Mouse (Mus musculus) natural killer cell, adult 2 months (primary cell): ENCODE results near the gene Hamp.
"Not testable (repeated sequence)": the region's sequence is repeated elsewhere in the genome, so short reads cannot be mapped to it uniquely, and the experiment has no call there.

Experiments used
- DNase-seq, 2 experiments: peaks; one replicate each; pipeline ENCODE4 v3.0.0; 2022; ENCODE audit warnings: low spot score in 2 of 2

Hamp gene

DNA sequence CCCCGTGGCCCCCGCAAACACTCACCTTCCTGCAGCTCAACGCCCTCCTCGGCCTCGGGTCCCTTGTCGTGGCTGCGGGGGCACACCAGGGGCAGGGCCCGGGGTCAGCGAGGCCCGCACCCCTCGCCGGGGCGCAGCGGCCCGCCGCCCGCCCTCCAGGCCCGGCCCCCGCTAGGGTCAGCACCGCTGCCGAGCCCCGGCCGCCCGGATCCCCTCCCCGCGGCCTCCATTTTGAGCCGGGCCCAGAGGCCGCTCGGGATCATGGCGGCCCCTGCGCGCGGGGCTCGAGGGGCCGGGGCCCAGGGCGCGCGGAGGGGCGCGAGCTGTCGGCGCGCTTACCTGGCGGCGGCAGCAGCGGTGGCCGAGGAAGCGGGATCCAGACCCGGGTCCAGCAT is 12.5 kb upstream of the Hamp start:
- DNase-seq = no peak

DNA sequence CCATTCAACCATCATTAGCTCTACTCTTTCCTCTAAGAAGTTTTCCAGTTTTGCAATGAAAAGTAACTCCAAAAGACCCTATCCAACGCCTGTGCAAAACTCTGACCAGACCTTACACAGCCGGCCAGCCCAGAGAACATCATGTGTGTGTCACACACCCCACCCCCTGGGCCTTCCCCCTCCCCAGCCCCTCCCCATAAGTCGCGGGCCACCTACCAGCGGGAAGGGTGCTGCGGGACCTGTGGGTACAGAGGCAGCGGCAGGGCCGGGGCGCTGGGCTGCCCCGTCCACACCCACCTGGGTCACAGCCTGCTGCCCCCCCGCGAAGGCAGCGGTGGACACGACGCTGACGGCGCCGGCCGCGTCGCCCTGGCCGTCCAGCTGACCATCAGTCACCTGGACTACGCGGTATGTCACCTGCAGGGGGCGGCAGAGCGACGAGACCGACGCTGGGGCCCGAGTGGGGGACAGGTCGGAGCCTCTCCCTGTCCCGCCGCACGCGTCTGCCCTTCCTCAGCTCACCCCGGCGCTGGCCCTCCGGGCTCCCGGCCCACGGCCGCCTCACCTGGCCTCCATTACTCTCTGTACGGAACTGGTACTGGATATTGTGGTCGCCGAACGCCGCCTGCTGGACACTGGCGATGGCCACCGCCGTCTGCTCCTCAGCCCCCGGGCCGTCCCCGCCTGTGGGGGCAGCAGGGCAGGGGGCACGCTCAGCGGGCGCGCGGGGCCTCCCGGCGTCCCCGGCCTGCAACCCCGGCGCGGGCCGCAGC is 11.9 kb upstream of the Hamp start:
- peak; percentile 85 to 86 for DNase-seq

DNA sequence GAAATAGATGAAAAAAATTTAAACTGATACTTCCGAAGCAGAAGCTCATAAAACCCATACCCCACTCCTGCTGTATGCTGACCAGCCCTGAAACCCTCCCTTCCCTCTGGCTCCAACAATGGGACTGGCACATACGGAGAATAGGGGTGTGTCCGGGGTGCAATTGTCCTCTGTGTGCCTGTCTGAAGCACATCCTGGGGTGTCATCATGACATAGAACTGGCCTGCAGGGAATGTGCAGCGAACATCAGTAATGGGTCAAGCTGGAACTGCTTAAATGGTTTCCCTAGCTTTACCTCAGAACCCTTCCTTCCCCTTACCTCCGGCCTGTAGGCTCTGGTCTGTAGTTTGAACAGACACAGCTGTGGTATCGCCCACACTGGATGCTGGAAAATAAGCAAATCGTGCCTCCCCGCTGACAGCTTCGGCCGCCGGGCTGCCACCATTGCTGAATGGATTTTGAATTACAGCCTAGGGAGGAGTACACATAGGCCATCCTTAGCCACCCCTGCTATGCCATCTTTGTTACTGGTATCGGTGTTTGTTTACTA is 11.2 kb upstream of the Hamp start:
- DNase-seq = no peak

DNA sequence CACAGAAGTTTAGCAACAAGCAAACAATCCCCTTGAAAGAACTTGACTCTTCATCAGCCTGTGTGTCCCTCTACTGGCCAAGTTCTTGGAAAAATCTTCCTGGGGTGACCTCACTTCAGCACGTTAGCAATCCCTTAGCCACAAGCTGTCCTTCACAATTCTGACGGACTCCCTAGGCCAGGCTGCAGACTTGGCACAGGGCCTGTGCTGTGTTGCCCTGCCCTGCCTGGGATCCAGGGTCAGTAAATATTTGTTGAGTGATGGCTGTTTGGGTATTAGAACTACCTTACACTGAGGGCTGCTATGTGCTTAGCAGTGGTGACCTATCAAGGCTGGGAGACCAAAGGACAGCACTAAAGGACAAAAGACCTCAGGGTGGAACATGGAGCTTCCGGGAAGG is 10.2 kb upstream of the Hamp start:
- no peak for DNase-seq

DNA sequence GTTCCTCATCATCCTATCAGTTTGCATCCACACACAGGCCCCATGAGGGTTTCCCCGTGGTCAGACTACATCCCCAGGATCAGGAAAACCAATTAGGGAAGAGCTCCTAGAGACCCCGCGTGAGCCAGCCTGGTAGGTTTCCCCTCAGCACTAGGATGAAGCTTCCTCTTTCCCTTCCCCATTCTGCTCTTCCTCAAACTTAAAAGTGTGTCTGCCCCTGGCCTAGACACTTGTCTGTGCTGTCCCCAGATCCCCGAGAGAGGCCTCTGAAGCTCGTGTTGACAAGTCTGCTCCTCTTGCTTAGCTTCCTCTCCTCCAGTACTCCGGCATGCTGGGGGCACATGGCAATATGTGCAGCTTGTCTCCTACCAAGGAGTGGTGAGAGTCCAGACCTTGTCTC is 9.6 kb upstream of the Hamp start:
- DNase-seq = no peak

DNA sequence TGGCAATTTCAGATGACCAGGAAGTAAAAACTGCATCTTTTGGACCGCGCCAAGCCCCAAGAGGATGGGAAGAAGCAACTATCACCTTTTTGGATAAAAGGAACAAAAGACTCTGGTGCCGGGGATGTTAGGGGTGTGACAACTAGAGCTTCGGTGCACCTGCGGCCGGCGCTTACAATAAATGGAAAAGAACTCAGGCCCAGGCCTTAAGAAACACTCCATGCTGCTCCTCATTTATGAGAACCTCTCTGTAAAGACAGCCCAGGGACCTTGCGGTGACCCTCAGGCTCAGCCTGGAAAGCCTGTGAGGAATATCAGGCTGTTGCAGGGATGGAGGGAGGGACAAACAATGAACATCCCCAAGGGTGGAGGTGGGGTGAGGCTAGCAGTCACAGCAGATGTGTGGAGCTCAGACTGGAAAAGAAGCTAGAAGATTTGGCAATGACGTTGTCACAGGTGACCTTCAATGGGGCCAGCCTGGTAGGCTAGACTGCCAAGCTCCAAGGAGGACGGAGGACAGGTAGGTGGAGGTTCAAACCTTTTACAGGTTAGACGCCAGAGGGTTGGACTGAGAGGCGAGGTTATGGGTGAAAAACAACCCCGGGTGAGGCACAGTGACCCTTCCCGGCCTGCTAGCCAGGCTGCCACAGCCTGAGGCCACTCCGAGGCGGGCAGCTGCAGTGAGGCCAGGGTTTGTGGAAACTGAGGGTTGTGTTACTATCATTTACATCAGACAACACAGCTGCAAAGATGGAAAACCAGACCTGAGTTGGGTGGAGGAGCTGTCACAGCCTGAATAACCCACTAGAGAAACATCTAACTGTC is 8.8 kb upstream of the Hamp start:
- no peak for DNase-seq

DNA sequence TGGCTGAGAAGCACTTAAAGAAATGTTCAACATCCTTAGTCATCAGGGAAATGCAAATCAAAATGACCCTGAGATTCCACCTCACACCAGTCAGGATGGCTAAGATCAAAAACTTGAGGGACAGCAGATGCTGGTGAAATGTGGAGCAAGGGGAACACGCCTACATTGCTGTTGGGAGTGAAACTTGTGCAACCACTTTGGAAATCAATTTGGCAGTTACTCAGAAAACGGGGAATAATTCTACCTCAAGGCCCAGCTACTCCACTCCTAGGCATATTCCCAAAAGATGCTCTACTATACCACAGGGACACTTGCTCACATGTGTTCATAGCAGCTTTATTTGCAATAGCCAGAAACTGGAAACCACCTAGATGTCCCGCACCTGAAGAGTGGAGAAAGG is 6.1 kb upstream of the Hamp start:
- DNase-seq = not testable (repeated sequence)

DNA sequence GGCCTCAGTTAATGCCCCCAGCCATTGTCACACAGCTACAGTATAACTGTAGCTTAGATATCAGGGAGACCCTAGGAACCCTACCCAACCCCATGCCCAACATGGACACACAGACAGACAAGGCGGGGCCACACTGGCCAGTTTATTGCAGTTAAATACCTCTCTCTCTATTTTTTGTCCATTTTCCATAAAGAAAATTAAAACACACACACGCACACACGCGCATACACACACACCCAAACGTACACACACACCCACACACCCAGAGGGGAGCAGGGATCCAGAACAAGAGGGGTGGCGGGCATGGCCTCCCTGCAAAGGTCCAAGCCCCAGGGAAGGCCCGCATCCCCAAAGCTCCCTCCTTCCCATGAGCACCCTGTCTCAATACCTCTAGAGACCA is 2.0 kb upstream of the Hamp start:
- DNase-seq = no peak

DNA sequence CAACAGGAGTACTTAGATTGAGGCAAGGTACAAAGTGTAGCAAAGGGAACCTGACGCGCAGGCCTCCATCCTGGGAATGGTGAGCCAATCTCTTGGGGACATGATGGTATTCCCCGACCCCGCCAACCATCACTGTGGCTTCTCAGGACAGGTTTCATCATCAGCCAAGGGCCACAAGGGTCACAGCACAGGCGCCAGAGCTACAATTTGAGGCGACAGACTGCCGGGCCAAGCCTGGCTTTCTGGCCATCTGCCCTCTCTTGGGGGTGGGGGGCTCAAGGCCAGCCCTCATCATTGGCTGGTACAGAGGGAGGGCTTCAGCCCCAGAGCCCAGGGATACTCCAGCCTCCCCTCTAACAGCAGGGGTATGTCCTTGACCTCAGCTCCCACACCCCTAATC is 1.6 kb upstream of the Hamp start:
- not testable (repeated sequence) for DNase-seq

DNA sequence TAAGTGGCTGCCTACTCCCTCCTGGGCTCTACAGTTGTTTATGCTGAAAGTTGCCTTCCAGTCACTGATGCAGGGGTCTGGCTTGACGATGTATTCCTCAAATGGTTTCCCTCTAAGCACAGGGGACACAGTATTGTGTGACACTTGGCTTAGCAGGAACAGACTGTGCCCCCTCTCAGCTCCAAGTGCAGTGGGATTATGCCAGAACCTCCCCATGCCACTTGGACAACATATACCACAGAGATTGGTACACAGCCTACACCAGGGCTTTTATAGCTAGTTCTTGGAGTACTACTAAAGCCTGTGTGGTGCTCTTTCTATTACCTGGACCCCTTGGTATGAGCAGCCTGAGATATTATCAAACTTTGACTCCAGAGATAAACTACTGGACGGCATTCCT is 874 bp upstream of the Hamp start:
- not testable (repeated sequence) for DNase-seq

DNA sequence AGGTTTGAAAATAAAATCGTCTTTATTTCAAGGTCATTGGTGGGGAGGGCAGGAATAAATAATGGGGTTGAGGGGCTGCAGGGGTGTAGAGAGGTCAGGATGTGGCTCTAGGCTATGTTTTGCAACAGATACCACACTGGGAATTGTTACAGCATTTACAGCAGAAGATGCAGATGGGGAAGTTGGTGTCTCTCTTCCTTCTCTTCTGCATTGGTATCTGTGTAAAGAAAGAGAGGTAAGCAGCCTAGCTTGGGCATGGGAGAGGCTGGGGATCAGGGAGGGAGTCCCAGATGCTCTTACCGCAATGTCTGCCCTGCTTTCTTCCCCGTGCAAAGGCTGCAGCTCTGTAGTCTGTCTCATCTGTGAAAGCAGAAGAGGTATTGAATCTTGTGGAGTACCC is 1.5 kb downstream of the Hamp start:
- DNase-seq = not testable (repeated sequence)

DNA sequence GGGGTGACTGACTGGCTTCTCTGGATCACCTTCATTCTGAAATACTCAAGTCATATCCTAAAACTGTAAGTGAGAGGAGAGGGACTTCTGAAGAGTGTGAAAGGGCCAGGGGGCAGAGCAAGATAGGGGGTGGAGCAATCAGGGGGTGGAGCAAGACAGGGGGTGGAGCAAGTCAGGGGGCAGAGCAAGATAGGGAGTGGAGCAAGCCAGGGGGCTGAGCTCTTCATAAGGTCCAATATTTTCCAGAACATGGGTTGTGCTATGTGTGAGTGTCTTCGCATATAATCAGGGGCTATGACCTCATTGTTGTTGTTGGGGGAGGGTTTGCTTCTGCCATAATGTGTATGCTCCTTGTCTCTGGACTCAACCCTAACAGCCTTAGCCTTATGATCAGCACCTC is 3.8 kb downstream of the Hamp start:
- not testable (repeated sequence) for DNase-seq

DNA sequence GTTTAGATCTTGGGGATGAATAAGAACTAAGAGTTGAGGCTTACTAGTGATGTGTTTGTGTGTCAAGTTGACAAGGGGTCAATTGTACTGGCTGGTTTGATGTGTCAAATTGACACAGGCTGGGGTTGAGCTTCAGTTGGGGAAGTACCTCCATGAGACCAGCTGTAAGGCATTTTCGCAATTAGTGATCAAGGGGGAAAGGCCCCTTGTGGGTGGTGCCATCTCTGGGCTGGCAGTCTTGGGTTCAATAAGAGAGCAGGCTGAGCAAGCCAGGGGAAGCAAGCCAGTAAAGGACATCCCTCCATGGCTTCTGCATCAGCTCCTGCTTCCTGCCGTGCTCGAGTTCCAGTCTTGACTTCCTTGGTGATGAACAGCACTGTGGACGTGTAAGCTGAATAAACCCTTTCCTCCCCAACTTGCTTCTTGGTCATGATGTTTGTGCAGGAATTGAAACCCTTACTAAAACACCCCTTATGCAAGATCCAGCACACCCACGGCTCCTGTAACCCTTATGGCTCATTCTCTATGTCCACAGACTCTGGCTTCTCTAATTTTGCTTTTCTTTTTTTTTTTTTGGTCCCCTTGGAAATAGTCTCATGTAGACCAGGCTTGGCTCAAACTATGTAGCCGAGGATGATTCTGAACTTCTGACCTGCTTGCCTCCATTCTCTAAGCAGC is 8.3 kb downstream of the Hamp start:
- DNase-seq = not testable (repeated sequence)

DNA sequence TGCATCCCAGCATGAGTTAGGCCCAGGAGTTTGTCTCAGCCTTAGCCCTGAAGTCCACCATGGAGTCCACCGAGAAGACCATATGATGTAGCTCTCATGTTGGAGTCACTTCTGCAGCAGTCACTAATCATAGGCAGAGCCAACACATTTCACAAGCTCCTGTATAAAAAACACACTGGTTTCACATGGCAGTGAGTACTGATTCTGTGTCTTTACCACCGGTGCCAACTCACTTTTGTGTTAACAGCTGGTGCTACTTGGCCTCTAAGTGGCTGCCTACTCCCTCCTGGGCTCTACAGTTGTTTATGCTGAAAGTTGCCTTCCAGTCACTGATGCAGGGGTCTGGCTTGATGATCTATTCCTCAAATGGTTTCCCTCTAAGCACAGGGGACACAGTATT is 19.3 kb downstream of the Hamp start, which contains the start of gene Hamp2:
Gene Hamp2, minus strand, starts transcription at position 101 of the 400 bp plus-strand sequence.
- DNase-seq = not testable (repeated sequence)

DNA sequence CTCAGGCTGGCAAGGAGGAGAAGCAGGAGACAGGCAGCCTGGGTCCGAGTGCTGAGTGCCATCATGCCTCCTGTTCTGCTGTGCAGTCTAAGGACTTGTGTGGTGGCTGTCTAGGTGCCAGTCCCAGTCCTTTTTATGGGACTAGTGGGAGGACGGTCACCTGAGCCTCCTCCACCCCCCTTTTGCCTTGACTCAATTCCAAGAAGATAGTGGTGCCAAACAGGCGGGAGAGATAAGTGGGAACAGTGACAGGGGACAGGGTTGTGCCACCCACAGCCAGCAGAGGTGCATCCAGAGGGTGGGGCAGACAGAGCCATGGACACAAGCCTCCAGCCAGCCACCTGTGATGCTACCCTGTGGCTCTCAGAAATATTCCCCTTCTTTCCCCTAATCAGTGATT is 19.8 kb downstream of the Hamp start:
- no peak for DNase-seq

DNA sequence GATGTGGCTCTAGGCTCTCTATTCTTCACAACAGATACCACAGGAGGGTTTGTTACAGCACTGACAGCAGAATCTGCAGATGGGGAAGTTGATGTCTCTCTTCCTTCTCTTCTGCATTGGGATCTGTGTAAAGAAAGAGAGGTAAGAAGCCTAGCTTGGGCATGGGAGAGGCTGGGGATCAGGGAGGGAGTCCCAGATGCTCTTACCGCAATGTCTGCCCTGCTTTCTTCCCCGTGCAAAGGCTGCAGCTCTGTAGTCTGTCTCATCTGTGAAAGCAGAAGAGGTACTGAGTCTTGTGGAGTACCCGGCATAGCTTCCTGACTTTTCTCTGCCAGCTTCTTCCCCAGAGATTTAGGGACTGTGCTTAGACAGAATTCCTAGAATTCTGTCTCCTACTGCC is 21.3 kb downstream of the Hamp start:
- DNase-seq = not testable (repeated sequence)

DNA sequence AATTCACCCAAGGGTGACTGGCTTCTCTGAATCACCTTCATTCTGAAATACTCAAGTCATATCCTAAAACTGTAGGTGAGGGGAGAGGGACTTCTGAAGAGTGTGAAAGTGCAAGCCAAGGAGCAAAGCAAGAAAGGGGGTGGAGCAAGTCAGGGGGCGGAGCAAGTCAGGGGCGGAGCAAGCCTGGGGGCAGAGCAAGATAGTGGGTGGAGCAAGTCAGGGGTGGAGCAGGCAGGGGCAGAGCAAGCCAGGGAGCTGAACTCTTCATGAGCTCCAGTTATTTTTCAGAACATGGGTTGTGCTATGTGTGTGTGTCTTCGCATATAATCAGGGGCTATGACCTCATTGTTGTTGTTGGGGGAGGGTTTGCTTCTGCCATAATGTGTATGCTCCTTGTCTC is 23.6 kb downstream of the Hamp start:
- DNase-seq = peak; percentile 49 to 51

DNA sequence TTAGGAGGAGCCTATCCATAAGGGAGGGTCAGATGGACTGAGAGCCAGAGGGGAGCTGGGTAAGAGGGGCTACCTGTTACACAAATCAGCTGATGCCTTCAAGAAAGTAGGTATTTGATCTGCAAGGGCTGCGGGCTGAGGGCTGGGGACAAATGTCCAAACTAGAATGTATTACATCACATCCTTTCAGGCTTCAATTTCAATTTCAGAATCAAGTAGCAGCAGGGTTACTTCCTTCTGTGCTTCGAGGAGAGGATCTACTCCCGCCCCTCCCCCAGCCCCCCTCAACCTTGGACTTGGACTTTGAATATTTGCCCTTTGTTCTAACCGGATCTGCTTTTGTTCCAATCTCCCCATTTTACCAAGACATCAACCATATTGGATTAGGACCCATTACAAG is 26.6 kb downstream of the Hamp start:
- DNase-seq = no peak

DNA sequence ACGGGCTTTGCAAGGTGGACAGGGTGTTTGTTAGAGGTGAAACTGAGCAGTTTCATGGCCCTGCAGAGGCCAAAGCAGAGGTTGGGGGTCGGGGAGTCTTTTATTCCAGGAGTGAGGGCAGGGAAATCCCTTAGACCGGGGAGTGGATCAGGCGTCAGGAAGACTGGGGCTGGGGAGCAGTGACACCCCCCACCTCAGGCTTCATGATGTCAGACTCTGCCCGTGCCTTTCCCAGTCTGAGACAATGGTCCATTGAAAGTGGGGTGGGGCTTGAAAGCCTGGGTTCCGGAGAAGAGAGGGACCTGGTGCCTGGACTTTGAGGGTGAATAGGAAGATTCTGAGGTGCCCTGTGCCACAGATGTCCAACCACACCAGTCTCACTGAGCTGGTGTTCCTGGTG is 27.1 kb downstream of the Hamp start:
- no peak for DNase-seq

DNA sequence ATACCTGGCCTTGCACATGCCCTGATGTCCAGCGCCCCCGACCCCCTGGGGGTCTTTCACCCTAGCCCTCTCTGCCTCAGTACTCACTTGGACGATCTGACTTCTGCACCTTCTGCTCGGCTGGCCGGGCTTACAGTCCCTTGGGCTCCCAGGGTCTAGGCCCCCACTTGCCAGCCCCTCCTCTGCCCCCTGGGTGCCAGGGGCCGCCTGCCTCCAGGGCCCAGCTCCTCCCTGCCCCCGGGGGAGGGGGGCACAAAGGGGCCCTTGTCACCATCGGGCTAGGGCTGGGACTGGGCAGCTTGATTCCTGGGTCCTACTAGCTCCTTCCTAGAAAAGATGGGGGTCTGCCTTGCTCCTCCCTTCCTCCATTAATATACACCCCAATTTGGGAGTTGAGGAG is 29.1 kb downstream of the Hamp start, which contains the start of gene Mag:
Gene Mag, minus strand, starts transcription at position 142 of the 400 bp plus-strand sequence.
- DNase-seq = no peak

DNA sequence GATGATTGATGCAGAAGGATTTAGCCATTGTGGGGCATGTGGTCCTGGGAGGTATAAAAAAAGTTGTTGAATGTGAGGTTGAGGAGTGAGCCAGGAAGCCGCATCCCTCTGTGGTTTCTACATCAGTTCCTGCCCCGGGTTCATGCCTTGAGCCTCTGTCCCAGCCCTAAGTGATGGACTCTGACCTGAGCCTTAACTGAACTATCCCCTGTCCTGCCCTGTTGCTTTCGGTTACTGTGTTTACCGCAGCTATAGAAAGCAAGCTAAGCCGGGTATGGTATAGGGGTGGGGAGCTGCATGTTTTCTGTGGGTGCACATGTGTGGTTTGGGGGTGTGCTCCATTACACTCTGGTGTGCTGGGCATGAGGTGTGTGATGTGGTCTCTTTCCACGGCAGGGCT is 34.1 kb downstream of the Hamp start:
- DNase-seq = peak; percentile 15 to 45

DNA sequence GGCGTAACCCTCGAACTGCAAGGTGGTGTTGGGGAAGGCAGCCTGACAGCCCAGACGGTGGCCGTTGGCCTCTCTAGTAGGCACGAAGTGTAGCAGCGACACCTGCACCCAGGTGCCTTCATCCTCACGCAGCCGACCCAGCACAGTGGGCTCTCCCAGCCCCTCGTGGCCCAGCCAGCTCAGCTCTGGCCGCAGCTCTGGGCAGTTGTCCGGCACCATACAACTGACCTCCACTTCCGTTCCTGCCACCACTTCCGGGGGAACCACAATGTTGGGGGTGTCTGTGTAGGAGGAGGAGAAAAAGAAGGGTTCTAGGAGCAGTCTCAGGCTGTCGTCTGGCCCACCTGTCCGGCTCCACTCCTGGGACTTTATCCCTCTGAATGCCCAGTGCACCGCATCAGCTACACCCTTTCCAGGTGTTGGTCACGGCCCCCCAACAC is 34.8 kb downstream of the Hamp start:
- DNase-seq = peak; percentile 49 to 65
